Mouse (Mus musculus) thymus, adult 2 months (tissue): ENCODE measurements around the gene Gfra1. TPM values are rescaled to one million over a fixed set of nuclear protein-coding genes. Genes with fewer than 3 reads are reported as not detected.

Source experiments
- DNase-seq: peaks from one replicate; pipeline ENCODE4 v3.0.0; 2021
- H3K27ac ChIP-seq: fragments of 200-500 bp; 2 replicates; pipeline ENCODE4 v1.5.1; 2012; ENCODE audit warnings: low read length, control low read depth; ENCODE audit not compliant: control insufficient read depth, insufficient read depth
- H3K27me3 ChIP-seq: fragments of 200-500 bp; 2 replicates; pipeline ENCODE4 v1.6.1; 2012; ENCODE audit warnings: mild to moderate bottlenecking, low read length, moderate library complexity, mixed read lengths; ENCODE audit not compliant: control insufficient read depth, insufficient read depth
- H3K36me3 ChIP-seq: fragments of 200-500 bp; 2 replicates; pipeline ENCODE4 v1.6.1; 2012; ENCODE audit warnings: mild to moderate bottlenecking, low read length, moderate library complexity; ENCODE audit not compliant: control insufficient read depth, insufficient read depth
- H3K4me1 ChIP-seq: fragments of 200-500 bp; replicated peaks from 2 replicates; pipeline ENCODE4 v1.6.1; 2012; ENCODE audit warnings: low read length; ENCODE audit not compliant: control insufficient read depth, insufficient read depth
- H3K4me3 ChIP-seq: fragments of 200-500 bp; 2 replicates; pipeline ENCODE4 v1.5.1; 2012; ENCODE audit warnings: mild to moderate bottlenecking, low read length, control low read depth, moderate library complexity; ENCODE audit not compliant: control insufficient read depth, insufficient read depth
- CTCF ChIP-seq: fragments of 200-500 bp; IDR thresholded peaks from 2 replicates; pipeline ENCODE4 v1.5.1; 2012; ENCODE audit warnings: mild to moderate bottlenecking, control low read depth, low read length, moderate library complexity, borderline replicate concordance; ENCODE audit not compliant: control insufficient read depth, poor library complexity, insufficient read depth; ENCODE audit errors: extremely low read depth
- POLR2A ChIP-seq: fragments of 200-500 bp; IDR thresholded peaks from 2 replicates; pipeline ENCODE4 v1.6.1; 2012; ENCODE audit warnings: mild to moderate bottlenecking, low read length, control low read depth, moderate library complexity; ENCODE audit not compliant: control insufficient read depth, poor library complexity, insufficient read depth; ENCODE audit errors: extremely low read depth
- WGBS: fragments of 180-500 bp; shearing (Covaris S2); methylation state at CpG from one replicate; pipeline ENCODE4 v1.1.7; 2018; 5-methylcytosine and 5-hydroxymethylcytosine counted together
- polyA plus RNA-seq: library from polyadenylated mRNA; depleted of rRNA; stranded (reverse); fragments of >200 nt; gene quantifications from 2 replicates; pipeline ENCODE4 v1.2.3, GENCODE M21; 2012; rRNA removed

The Gfra1 gene
- polyA plus RNA-seq, result 6.1 and 7.0 TPM in 2 replicates

DNA sequence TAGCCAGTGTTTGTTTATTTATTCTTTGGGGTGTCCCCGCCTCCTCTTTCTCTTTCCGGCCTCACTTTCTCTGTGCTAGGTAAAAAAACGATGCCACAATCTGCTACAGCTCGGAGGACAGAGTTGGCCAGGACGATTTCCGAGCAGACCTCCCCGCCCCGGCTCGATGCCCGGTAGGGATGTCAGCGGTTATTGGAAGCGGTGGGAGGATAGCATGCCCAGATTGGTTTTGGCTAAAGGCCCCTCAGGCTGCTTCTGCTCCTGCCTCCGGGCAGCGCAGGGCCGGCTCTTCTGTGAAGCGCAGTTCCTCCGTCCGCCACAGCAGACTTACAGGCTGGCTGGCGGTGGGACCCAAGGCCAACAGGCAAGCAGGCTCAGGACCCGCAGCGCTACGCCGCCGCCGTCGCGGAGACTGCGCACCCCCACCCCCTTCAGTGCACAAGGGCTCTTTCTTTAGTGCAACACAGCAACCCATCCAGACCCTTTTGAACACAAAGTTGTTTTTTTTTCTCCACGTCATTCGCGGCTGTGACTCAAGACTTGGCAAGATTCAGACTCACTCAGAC lies at the start of gene Gfra1:
Gene Gfra1, minus strand, starts transcription at position 414 of the 566 bp plus-strand sequence.
- Histone ChIP-seq H3K27me3 (no peaks in the 10 kb centered on the region; the same call in 1 of the 2 replicates), H3K36me3 (no peaks in the 10 kb centered on the region), H3K4me1 (peaks cover 35% of the 10 kb centered on the region), H3K27ac (no peak within 1 kb of the TSS), H3K4me3 (peak within 1 kb of the TSS; percentile 62)
- WGBS, result 1% methylated on average over 31 of the region's 31 CpGs
- DNase-seq, result peak; percentile 42
- TF ChIP-seq CTCF, result 0 out of 2 replicates have a peak, but pooled peaks have one; percentile 26
- TF ChIP-seq POLR2A, result no peak

DNA sequence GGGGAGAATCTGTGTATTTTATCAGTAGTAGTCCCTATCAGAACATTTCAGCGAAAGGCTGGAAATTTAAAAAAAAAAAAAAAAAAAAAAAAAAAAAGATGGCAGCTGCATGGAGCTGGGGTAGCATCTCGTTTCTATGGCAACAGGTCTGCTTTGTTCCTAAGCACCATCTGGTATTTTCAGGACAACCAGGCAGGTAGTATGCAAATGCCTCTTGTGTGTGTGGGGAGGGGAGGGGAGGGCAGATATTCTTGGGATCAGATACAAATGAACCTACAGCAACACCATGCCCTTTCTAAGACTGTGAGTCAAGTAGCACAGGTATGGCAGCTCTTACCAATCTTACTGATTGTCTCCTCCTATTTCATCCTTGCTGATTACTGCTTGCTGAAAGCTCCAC lies 44.3 kb upstream of the Gfra1 start:
- TF ChIP-seq CTCF (no peak), POLR2A (no peak)
- no peaks in the 10 kb centered on the region for H3K4me1 ChIP-seq
- no peak overlapping the region for H3K27ac ChIP-seq
- 97% methylated on average over 2 of the region's 2 CpGs for WGBS
- no peak overlapping the region for H3K4me3 ChIP-seq
- H3K36me3 ChIP-seq, result no peaks in the 10 kb centered on the region
- DNase-seq, result no peak
- no peaks in the 10 kb centered on the region for H3K27me3 ChIP-seq

- Histone ChIP-seq H3K36me3 (no peaks in the 10 kb centered on the region), H3K4me3 (no peak overlapping the region), H3K27ac (no peak overlapping the region), H3K27me3 (no peaks in the 10 kb centered on the region), H3K4me1 (no peaks in the 10 kb centered on the region)
- DNase-seq, result no peak
- WGBS, result 96% methylated on average over 3 of the region's 3 CpGs
- TF ChIP-seq CTCF (no peak), POLR2A (no peak)
These were observed 43.8 kb upstream of the Gfra1 start for GRCm38 (mm10) chr19:58499420-58499966.

DNA sequence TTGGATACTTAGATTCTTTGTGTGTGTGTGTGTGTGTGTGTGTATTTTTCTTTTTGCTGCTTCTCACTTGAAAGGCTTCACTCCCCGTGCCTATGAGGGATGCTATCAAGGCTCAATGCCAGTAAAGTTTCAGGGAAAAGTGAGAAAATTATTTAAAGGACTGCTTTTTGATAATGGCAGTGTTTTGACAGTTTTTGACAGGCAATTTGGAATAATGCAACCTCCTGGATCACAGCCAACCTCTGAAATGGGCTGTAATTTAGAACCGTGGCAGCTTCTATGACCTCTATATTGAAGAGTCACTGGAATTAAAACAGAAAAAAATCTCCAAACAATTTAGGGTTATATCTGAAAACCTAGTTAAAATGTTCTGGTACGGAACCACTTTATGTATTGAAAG lies 41.4 kb upstream of the Gfra1 start:
- H3K4me3 ChIP-seq, result no peak overlapping the region
- H3K36me3 ChIP-seq, result no peaks in the 10 kb centered on the region
- H3K4me1 ChIP-seq, result no peaks in the 10 kb centered on the region
- no peak for DNase-seq
- WGBS, result 87% methylated on average over 3 of the region's 3 CpGs
- no peak overlapping the region for H3K27ac ChIP-seq
- TF ChIP-seq POLR2A (no peak), CTCF (no peak)
- no peaks in the 10 kb centered on the region for H3K27me3 ChIP-seq

DNA sequence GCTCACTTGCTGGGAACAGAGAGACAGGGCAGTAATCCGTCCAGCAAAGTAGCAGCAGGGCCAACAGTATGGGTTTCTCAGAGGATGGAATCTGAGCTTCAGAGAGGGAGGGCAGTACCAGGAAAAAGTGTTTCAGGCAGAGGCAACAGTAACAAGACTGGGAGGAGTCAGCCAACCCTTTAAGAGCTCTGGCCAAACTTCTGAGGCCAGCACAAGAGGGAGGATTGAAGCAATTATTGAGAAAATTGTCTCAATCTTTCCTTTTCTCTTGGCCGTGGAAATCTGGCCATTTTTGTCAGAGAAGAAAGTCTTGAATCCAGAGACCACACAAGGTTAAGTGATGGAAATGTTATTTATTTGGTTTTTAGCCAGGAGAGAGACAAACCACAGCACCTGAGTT lies 31.0 kb upstream of the Gfra1 start:
- Histone ChIP-seq H3K36me3 (no peaks in the 10 kb centered on the region), H3K4me3 (no peak overlapping the region), H3K27ac (no peak overlapping the region), H3K27me3 (no peaks in the 10 kb centered on the region), H3K4me1 (peaks cover 3% of the 10 kb centered on the region; the same call in 1 of the 2 replicates)
- TF ChIP-seq POLR2A (no peak), CTCF (no peak)
- no peak for DNase-seq
- WGBS, result 83% methylated on average over 2 of the region's 2 CpGs

DNA sequence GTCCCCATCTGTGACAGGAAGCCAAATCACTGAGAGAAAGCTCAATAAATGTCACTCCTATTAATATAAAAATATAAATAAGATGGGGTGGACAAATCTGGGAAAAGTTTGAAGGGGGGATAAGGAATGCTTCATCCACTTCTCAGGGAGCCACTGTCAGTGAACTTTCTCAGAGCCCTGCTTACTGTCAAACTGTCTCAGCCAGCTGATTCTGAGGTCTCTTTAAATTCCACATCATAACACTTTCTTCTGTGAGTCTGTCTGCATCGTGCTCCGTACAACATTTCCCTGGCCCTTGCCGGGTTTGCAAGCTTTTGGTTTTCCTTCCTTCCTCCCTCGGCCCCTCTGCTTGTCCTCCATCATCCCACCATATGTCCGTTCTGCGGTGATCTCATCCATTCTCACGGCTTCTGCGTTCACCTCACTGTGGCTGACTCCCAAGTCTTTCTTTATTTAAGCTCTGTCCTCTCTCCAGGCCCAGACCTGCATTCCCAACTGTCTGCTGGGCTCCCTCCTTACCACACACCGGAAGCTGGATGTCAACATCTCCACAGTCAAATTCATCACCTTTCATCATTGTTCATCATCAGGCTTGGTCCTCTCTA lies 26.8 kb upstream of the Gfra1 start:
- Histone ChIP-seq H3K4me3 (no peak overlapping the region), H3K27me3 (no peaks in the 10 kb centered on the region), H3K4me1 (peaks cover 3% of the 10 kb centered on the region; the same call in 1 of the 2 replicates), H3K27ac (no peak overlapping the region), H3K36me3 (no peaks in the 10 kb centered on the region)
- DNase-seq, result no peak
- 82% methylated on average over 9 of the region's 9 CpGs for WGBS
- TF ChIP-seq POLR2A, result no peak
- TF ChIP-seq CTCF, result no peak
